Mouse (Mus musculus) embryonic facial prominence, embryonic 10.5 days (tissue): ENCODE measurements around the gene Lyrm4. TPM values are rescaled to one million over a fixed set of nuclear protein-coding genes. Genes with fewer than 3 reads are reported as not detected.

ENCODE experiments used
- DNase-seq: peaks from one replicate; pipeline ENCODE4 v3.0.0-alpha.2; 2017; ENCODE audit warnings: low spot score
- H3K27ac ChIP-seq: fragments of 300-500 bp; sonication (generic); replicated peaks from 2 replicates; pipeline ENCODE4 v1.5.1; 2016; ENCODE audit warnings: mild to moderate bottlenecking
- H3K27me3 ChIP-seq: fragments of 300-500 bp; sonication (generic); replicated peaks from 2 replicates; pipeline ENCODE4 v1.6.1; 2016; ENCODE audit warnings: low read depth, mild to moderate bottlenecking; ENCODE audit not compliant: poor library complexity, severe bottlenecking
- H3K36me3 ChIP-seq: fragments of 300-500 bp; sonication (generic); replicated peaks from 2 replicates; pipeline ENCODE4 v1.6.1; 2016; ENCODE audit warnings: mild to moderate bottlenecking, moderate library complexity
- H3K4me1 ChIP-seq: fragments of 300-500 bp; sonication (generic); 2 replicates; pipeline ENCODE4 v1.6.1; 2016
- H3K4me3 ChIP-seq: fragments of 300-500 bp; sonication (generic); 2 replicates; pipeline ENCODE4 v1.5.1; 2016; ENCODE audit warnings: mild to moderate bottlenecking, moderate library complexity
- H3K9me3 ChIP-seq: fragments of 300-500 bp; sonication (generic); 2 replicates; pipeline ENCODE4 v1.6.1; 2016; ENCODE audit warnings: mild to moderate bottlenecking
- WGBS: fragments of 180-500 bp; shearing (Covaris S2); methylation state at CpG from one replicate; pipeline ENCODE4 v1.1.7; 2016; 5-methylcytosine and 5-hydroxymethylcytosine counted together
- polyA plus RNA-seq: library from polyadenylated mRNA; unstranded; fragments of >200 nt; fragmentation: Nextera tagmentation; extraction: Ambion mirVana; gene quantifications from 2 replicates; pipeline ENCODE4 v1.2.1, GENCODE M21; 2016

Lyrm4 gene
- polyA plus RNA-seq, 1 experiment from 2014 or later, result 22.7 TPM

DNA sequence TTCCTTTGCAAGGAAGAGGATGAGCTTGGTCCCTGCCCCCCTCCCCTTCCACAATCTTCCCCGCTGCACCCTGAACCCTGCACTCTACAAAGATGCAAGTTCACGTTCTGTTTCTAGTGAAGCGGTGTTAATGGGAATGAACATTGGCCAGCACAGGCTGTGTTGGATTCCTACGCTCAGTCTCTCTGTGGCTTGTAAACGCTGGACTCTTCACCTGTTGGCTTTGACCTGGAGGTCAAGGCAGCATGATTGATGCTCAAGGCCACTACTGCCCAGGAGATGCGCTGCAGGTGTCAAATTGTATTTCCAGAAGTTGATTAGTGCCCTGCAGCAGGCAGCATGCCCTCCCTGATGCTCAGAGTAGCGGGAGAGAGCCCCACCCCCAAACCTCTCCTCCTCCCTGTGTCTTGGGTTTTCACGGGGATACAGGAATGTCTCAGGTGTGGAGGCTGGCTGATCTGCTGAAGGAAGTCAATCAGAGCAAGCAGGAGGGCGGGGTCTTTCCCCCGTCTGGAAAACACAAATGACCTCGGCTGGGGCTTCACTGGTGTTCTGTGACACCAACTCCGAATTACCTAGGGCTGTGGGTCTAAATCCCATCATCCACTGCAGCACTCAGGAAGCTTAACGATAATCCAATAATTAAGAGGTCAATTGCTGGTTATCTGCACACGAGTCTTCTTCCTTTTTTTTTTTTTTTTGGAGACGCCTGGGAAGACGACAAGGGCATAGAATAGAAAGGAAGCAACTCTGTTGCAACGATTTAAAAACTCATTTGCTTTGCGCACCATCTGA lies 177.3 kb downstream of the Lyrm4 start:
- WGBS, result 67% methylated on average over 18 of the region's 18 CpGs
- Histone ChIP-seq H3K4me1 (peaks cover 8% of the 10 kb centered on the region), H3K9me3 (peaks cover under 1% of the 10 kb centered on the region; the same call in 1 of the 2 replicates), H3K36me3 (no peaks in the 10 kb centered on the region), H3K27me3 (no peaks in the 10 kb centered on the region), H3K27ac (no peak overlapping the region), H3K4me3 (no peak overlapping the region)
- no peak for DNase-seq

DNA sequence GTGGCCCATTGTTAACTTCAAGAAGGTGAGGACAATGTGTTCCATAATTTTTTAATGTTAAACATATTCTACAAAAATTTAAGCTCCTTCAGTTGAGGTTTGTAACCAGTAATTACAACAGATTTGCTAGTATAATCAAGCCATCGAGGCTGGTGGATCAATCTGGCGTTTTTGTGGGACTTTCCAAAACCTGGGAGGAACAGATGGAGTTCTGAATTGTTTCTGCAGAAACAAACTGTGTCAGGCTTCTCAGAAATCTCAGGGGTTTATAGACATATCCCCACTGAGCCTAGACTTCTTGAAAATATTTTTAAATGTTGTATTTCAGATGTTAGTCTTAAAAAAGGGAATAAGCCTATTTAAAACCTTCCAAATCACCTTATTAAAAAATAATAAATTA lies 179.3 kb downstream of the Lyrm4 start:
- Histone ChIP-seq H3K4me3 (no peak overlapping the region), H3K36me3 (no peaks in the 10 kb centered on the region), H3K4me1 (peaks cover 8% of the 10 kb centered on the region), H3K27me3 (no peaks in the 10 kb centered on the region), H3K27ac (no peak overlapping the region), H3K9me3 (peaks cover 6% of the 10 kb centered on the region)
- 81% methylated on average over 2 of the region's 2 CpGs for WGBS
- no peak for DNase-seq

Other genes with a start within 250 kb of the Lyrm4 start
- 27.6 and 32.9 TPM in 2 replicates for gene Rpp40, start 211.2 kb downstream of the Lyrm4 start, polyA plus RNA-seq
- gene Ppp1r3g, start 158.7 kb downstream of the Lyrm4 start, polyA plus RNA-seq, result 0.93 and 1.2 TPM in 2 replicates
- gene Fars2, start 114 bp downstream of the Lyrm4 start, polyA plus RNA-seq, result 23.5 and 26.4 TPM in 2 replicates